Mouse (Mus musculus): ENCODE data around the gene Midn.

DNA sequence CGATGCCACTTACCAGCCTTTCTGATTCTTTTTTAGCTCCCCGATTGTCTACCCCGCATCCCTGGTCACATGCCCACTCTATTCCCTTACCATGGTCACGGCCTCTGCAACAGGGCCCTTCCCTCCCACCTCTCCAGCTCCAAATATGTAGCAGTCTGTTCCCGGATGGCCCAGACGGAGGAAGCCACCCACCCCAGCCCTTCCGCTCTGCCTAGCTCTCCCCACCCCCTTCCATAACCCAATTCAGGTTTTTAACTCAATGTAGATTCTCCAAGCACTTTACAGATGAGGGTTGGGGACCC, 8.6 kb downstream of the Midn start:
- TF ChIP-seq CTCF (IDR thresholded peaks at IDR 0.05; ENCODE audit: extremely low read depth, insufficient read depth, insufficient read length, insufficient replicate concordance) (no peak), POLR2A (IDR thresholded peaks at IDR 0.05; ENCODE audit: low read depth, low read length) (no peak)

Measured in spleen, adult 2 months (tissue).